Mouse (Mus musculus) forebrain, embryonic 16.5 days (tissue): Measurements from ENCODE around the gene Mpst. TPM values are rescaled to one million over a fixed set of nuclear protein-coding genes. Genes with fewer than 3 reads are reported as not detected.

Experiments
- ATAC-seq: fragments of 200-750 bp; cut with Nextera tagmentation; 2 replicates; pipeline ENCODE4 v1.8.0; 2017; ENCODE audit warnings: mild to moderate bottlenecking, moderate library complexity
- H3K27ac ChIP-seq: fragments of 300-500 bp; sonication (generic); 2 replicates; pipeline ENCODE4 v1.5.1; 2014; ENCODE audit warnings: low read length, control low read depth
- H3K27me3 ChIP-seq: fragments of 300-500 bp; sonication (generic); replicated peaks from 2 replicates; pipeline ENCODE4 v1.6.1; 2014; ENCODE audit warnings: low read length; ENCODE audit not compliant: control insufficient read depth, insufficient read depth
- H3K36me3 ChIP-seq: fragments of 300-500 bp; sonication (generic); 2 replicates; pipeline ENCODE4 v1.6.1; 2014; ENCODE audit not compliant: control insufficient read depth, insufficient read depth
- H3K4me1 ChIP-seq: fragments of 300-500 bp; sonication (generic); replicated peaks from 2 replicates; pipeline ENCODE4 v1.6.1; 2014; ENCODE audit warnings: low read length; ENCODE audit not compliant: control insufficient read depth, insufficient read depth
- H3K4me2 ChIP-seq: fragments of 300-500 bp; sonication (generic); 2 replicates; pipeline ENCODE4 v1.6.1; 2014; ENCODE audit warnings: mild to moderate bottlenecking, low read length, control low read depth
- H3K4me3 ChIP-seq: fragments of 300-500 bp; sonication (generic); replicated peaks from 2 replicates; pipeline ENCODE4 v1.5.1; 2014; ENCODE audit warnings: mild to moderate bottlenecking, low read length, control low read depth
- H3K9ac ChIP-seq: fragments of 300-500 bp; sonication (generic); replicated peaks from 2 replicates; pipeline ENCODE4 v1.6.1; 2014; ENCODE audit warnings: low read depth, low read length, control low read depth
- H3K9me3 ChIP-seq: fragments of 300-500 bp; sonication (generic); 2 replicates; pipeline ENCODE4 v1.6.1; 2016; ENCODE audit warnings: low read length; ENCODE audit not compliant: control insufficient read depth
- WGBS: fragments of 180-500 bp; shearing (Covaris S2); extraction: QIAGEN DNeasy Blood & Tissue Kit; methylation state at CpG from one replicate; pipeline ENCODE4 v1.1.7; 2014; 5-methylcytosine and 5-hydroxymethylcytosine counted together
- polyA plus RNA-seq: library from polyadenylated mRNA; unstranded; fragments of >200 nt; fragmentation: Nextera tagmentation; extraction: Ambion mirVana; gene quantifications from 2 replicates; pipeline ENCODE4 v1.2.1, GENCODE M21; 2015

Mpst gene
- polyA plus RNA-seq, 1 experiment from 2014 or later: 5.0 TPM

DNA sequence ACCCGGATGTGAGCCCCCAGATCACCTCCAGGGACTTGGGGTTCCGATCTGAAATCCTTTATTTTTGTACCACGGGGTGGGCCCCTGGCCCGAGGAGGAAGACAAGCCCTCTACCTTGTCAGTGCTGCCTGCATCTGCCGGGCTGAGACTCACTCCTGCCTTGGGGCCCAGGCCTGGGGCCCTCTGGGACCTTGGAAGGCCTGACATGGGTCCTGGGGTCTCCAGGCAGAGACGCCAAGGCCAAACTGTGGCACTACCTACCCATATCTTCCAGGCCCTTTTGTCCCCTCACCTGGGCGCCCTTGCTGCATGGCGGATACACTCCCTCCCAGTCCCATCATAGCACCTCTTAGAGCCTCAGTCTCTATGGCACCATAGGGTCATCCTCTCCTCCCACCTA is 32.3 kb downstream of the Mpst start:
- ATAC-seq: no peak
- Histone ChIP-seq H3K9ac (no peak overlapping the region), H3K4me3 (no peak overlapping the region), H3K27me3 (no peaks in the 10 kb centered on the region), H3K4me2 (no peak overlapping the region), H3K36me3 (0 out of 2 replicates have a peak, but pooled peaks cover 3% of the 10 kb centered on the region), H3K4me1 (peaks cover 23% of the 10 kb centered on the region), H3K27ac (no peak overlapping the region), H3K9me3 (no peaks in the 10 kb centered on the region)
- WGBS: 52% methylated on average over 8 of the region's 8 CpGs

DNA sequence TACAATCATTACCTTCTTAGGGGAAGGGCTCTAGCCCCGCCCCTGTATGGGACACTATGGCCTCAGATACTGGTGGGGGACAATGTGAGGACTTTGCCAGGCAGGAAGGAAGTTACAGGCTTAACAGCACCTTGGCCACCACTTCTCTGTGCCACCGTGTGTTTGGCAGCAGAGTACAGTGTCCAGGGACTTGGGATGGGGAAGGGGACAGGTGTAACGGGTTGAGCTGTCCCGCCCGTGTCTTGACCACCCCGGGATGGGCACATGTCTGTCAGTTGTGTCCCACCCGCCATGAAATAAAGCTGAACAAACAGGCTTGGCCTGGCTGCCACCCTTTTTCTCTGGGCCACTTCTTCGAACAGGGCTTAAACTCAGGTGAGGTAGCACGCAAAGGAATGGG is 32.8 kb downstream of the Mpst start:
- WGBS: 60% methylated on average over 9 of the region's 9 CpGs
- H3K4me3 ChIP-seq: no peak overlapping the region
- no peak overlapping the region for H3K4me2 ChIP-seq
- H3K4me1 ChIP-seq: peaks cover 23% of the 10 kb centered on the region
- no peaks in the 10 kb centered on the region for H3K9me3 ChIP-seq
- 0 out of 2 replicates have a peak, but pooled peaks cover 3% of the 10 kb centered on the region for H3K36me3 ChIP-seq
- no peak overlapping the region for H3K27ac ChIP-seq
- H3K27me3 ChIP-seq: no peaks in the 10 kb centered on the region
- ATAC-seq: no peak
- H3K9ac ChIP-seq: no peak overlapping the region

DNA sequence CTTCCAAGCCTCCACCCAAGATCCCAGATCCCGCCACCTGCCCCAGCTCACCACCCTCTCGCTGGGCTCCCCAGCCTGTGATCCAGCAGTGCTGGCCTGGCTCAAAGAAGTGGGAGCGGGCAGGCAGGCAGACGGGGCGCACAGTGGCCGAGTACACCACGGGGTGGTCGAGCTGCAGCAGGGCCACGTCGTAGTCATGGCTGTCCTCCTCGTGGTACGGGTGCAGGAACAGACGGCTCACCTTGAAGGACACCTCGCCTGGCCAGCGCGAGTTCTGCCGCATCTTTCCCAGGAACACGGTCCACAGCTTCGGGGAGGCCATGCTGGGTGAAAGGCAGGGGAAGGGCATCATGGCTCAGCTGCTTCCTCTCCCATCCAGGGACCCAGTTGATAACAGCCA is 36.0 kb downstream of the Mpst start:
- H3K4me2 ChIP-seq: no peak overlapping the region
- no peaks in the 10 kb centered on the region for H3K9me3 ChIP-seq
- no peaks in the 10 kb centered on the region for H3K27me3 ChIP-seq
- ATAC-seq: no peak
- H3K36me3 ChIP-seq: no peaks in the 10 kb centered on the region
- H3K27ac ChIP-seq: no peak overlapping the region
- peaks cover 10% of the 10 kb centered on the region for H3K4me1 ChIP-seq
- WGBS: 94% methylated on average over 19 of the region's 19 CpGs
- no peak overlapping the region for H3K4me3 ChIP-seq
- no peak overlapping the region for H3K9ac ChIP-seq

DNA sequence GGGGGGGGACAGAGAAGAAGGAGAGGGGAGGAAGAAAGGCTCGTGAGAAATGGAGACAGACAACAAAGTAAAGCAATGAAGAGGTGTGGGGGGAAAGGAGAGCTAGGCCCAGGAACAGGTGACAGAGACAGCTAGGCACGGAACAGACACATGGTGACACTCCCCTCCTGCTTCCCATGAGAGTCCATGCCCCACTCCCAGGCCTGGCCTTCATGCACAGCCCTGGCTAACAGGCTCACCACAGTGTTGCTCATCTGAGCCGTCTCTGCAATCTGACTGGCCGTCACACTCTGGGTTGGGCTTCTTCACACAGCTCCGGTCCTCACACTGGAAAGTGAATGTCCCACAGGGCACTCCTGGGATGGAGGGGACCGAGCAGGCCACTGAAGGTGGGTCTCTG is 37.6 kb downstream of the Mpst start:
- Histone ChIP-seq H3K36me3 (no peaks in the 10 kb centered on the region), H3K9me3 (no peaks in the 10 kb centered on the region), H3K9ac (no peak overlapping the region), H3K4me2 (no peak overlapping the region), H3K27me3 (no peaks in the 10 kb centered on the region), H3K4me3 (no peak overlapping the region), H3K4me1 (peaks cover 12% of the 10 kb centered on the region), H3K27ac (no peak overlapping the region)
- WGBS: 48% methylated on average over 6 of the region's 6 CpGs
- ATAC-seq: no peak

DNA sequence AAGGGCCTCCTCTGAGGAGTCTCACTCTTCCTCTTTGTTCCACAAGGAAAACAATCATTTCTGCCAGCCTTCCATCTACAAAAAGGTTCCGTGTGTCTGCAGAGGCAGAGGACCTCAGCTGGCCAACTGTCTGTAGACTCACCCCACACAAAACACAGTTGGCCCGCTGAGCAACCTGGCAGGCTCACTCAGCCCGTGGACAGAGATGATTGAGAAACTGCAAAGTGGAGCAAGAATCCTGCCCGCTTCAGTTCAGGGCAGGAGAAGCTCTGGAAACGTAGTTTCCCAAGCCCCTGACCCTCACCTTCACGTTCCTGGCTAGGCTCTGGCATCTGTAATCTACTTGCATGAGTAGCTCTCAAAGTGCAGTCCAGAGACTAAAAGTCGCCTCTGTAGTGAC is 40.9 kb downstream of the Mpst start:
- Histone ChIP-seq H3K9ac (no peak overlapping the region), H3K27ac (no peak overlapping the region), H3K9me3 (no peaks in the 10 kb centered on the region), H3K27me3 (no peaks in the 10 kb centered on the region), H3K4me3 (no peak overlapping the region), H3K36me3 (no peaks in the 10 kb centered on the region), H3K4me2 (no peak overlapping the region), H3K4me1 (peaks cover 9% of the 10 kb centered on the region)
- no peak for ATAC-seq
- 41% methylated on average over 7 of the region's 7 CpGs for WGBS

DNA sequence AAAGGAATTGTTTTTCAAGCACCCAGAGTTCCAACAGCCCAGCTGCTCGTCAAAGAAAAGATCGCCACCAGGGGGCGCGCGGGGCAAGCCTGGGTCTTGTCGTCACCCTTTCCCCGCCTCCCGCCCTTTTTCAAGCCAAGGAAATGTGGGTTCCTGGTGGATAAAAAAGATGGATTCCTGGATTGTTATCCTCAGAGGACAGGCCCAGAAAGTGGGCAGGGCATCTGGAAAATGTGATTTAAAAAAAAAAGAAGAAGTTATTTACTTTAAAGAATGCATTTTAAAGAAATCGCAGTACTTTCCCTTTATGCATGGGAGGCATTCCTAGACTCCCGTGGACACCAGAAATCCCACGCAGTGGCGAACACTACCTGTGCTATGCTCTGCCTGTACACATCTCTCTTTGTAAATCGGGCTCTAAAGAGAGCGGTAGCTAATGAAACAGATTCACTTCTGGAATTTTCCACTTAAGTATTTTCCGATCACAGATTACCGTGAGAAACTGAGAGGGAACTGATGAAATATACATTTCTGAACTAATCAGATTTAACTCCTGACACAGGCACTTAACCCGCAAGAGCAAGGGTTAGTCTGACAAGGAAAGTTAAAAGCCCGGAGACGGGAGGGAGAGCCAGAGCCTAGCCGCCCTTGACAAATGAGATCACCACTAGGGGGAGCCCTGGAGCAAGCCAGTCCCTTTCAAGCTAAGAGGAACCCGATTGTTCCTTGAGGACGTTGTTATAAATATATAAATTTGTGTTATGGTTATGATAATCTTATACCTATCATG is 41.7 kb downstream of the Mpst start:
- peaks cover 9% of the 10 kb centered on the region for H3K4me1 ChIP-seq
- peak; percentile 78 for ATAC-seq
- peak overlapping the region; percentile 72 for H3K4me2 ChIP-seq
- peak overlapping the region; percentile 39 for H3K4me3 ChIP-seq
- no peaks in the 10 kb centered on the region for H3K27me3 ChIP-seq
- peak overlapping the region; percentile 44 for H3K9ac ChIP-seq
- H3K36me3 ChIP-seq: no peaks in the 10 kb centered on the region
- H3K27ac ChIP-seq: peak overlapping the region; percentile 66
- no peaks in the 10 kb centered on the region for H3K9me3 ChIP-seq
- WGBS: under 1% methylated on average over 22 of the region's 22 CpGs

DNA sequence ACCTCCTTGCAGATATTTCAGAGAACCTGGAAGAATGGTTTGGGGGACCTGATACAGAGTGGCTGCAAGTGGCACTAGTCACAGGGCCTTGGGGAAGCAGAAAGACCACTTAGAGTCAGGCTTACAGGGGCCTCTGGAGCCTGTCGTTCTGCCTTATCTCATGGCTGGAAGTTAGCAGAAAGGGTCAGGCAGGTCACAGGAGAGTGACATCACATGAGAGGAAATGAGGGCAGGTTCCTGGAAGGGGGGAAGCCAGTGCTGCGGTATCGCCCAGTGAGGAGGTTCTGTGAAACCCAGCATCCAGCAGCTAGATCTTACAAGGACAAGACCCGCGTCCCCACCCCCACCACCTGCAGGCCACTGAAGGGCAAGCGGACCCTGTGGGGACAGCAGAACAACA is 42.9 kb downstream of the Mpst start:
- Histone ChIP-seq H3K9ac (no peak overlapping the region), H3K27ac (no peak overlapping the region), H3K9me3 (no peaks in the 10 kb centered on the region), H3K4me1 (peaks cover 9% of the 10 kb centered on the region), H3K4me2 (no peak overlapping the region), H3K27me3 (no peaks in the 10 kb centered on the region), H3K36me3 (no peaks in the 10 kb centered on the region), H3K4me3 (no peak overlapping the region)
- ATAC-seq: no peak
- 81% methylated on average over 6 of the region's 6 CpGs for WGBS

DNA sequence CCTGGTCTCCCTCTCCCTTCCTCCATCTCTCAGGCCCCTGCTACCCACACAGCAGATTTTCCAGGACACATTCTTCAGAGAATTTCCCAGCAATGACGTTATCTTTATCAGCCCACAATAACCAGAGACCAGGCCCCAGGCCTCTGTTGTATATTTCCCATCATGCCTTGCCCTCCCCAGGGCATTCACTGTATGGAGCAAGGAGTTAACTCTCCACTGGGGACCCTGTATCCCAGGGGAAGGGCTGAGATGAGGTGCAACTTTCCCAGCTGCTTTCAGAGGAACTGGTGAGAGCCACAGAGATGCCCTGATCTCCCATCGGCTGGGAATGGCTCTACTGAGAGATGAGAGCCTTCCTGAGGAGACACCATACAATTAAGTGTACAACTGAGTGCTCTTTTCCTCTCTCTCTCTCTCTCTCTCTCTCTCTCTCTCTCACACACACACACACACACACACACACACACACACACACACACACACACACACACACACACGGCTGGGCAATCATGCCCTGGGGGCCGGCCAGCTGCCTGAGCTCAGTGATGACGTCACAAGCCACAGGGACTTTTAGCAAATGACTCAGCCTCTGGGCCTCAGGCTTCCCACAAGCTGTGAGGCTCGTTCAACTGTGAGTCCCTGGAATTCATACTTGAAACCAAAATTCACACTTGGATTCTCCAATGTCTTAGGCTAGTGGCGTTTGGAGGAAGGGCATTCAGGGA is 43.6 kb downstream of the Mpst start:
- Histone ChIP-seq H3K4me1 (peaks cover 9% of the 10 kb centered on the region), H3K4me3 (no peak overlapping the region), H3K9ac (no peak overlapping the region), H3K27ac (no peak overlapping the region), H3K9me3 (no peaks in the 10 kb centered on the region), H3K27me3 (no peaks in the 10 kb centered on the region), H3K4me2 (no peak overlapping the region), H3K36me3 (no peaks in the 10 kb centered on the region)
- WGBS: 34% methylated on average over 7 of the region's 7 CpGs
- ATAC-seq: no peak

DNA sequence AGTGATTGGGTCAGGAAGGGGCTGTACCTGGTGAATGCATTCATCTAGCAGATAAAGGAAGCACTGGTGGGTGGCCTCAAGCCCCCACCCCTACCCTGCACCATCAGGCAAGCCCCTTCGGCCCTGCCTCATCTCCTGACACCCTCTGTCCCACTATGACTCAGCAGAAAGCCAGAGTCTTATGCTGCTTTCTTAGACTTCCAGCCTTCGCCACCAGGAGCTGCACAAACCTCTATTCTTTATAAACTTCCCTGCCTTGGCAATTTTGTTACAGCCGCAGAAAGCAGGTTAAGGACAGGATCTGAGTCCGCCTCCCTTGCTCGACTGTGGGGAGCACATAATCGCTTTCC is 44.2 kb downstream of the Mpst start:
- Histone ChIP-seq H3K4me3 (no peak overlapping the region), H3K4me2 (no peak overlapping the region), H3K36me3 (no peaks in the 10 kb centered on the region), H3K4me1 (peaks cover 9% of the 10 kb centered on the region), H3K9me3 (no peaks in the 10 kb centered on the region), H3K27ac (no peak overlapping the region), H3K9ac (no peak overlapping the region), H3K27me3 (no peaks in the 10 kb centered on the region)
- ATAC-seq: no peak
- 83% methylated on average over 6 of the region's 6 CpGs for WGBS
